Mouse (Mus musculus) frontal cortex, postnatal 36 days (tissue): ENCODE data around the gene Olfr1277.

Experiments used
- DNase-seq, 2 experiments: peaks; one replicate each; pipeline ENCODE4 v3.0.0; 2022; ENCODE audit warnings: low spot score in 2 of 2

Olfr1277 gene

GRCm38 (mm10) chr2:111274006-111274405 lies at the start of gene Olfr1277:
TSS of gene Olfr1277 (minus strand) at chr2:111274106.
- DNase-seq = no peak

GRCm38 (mm10) chr2:111313717-111314116 lies 39.8 kb upstream of the Olfr1277 start, which contains the start of gene Olfr1280:
TSS of gene Olfr1280 (plus strand) at chr2:111314017.
- no peak for DNase-seq

GRCm38 (mm10) chr2:111300374-111300773 lies 26.5 kb upstream of the Olfr1277 start, which contains the start of gene Olfr1279:
TSS of gene Olfr1279 (plus strand) at chr2:111300635.
- no peak for DNase-seq

GRCm38 (mm10) chr2:111298541-111298940 lies 24.6 kb upstream of the Olfr1277 start:
- DNase-seq = no peak

- no peak for DNase-seq
Measured at GRCm38 (mm10) chr2:111289836-111290235, 15.9 kb upstream of the Olfr1277 start, which contains the start of gene Olfr1278. TSS of gene Olfr1278 (plus strand) at chr2:111290136.

- no peak for DNase-seq
Measured at GRCm38 (mm10) chr2:111254216-111254615, 19.7 kb downstream of the Olfr1277 start, which contains the start of gene Olfr1276. TSS of gene Olfr1276 (plus strand) at chr2:111254516.

GRCm38 (mm10) chr2:111235186-111235585 lies 38.7 kb downstream of the Olfr1277 start, which contains the start of gene Olfr1275:
TSS of gene Olfr1275 (minus strand) at chr2:111235286.
- no peak for DNase-seq

GRCm38 (mm10) chr2:111229502-111229901 lies 44.4 kb downstream of the Olfr1277 start, which contains the start of gene 4930430A15Rik:
TSS of gene 4930430A15Rik (minus strand) at chr2:111229602.
- no peak for DNase-seq
